Mouse (Mus musculus) B cell, adult 2 months (primary cell): Measurements from ENCODE around the gene Uba52.
"Not testable (repeated sequence)": the region's sequence is repeated elsewhere in the genome, so short reads cannot be mapped to it uniquely, and the experiment has no call there.

Source experiments
- DNase-seq, 2 experiments: peaks; one replicate each; pipeline ENCODE4 v3.0.0; 2022

The Uba52 gene

GRCm38 (mm10) chr8:70529741-70530161 is 19.1 kb upstream of the Uba52 start:
- DNase-seq = no peak

GRCm38 (mm10) chr8:70529299-70529698 is 18.7 kb upstream of the Uba52 start:
- DNase-seq = no peak

- peak in 1 of 2 experiments; percentile 15 for DNase-seq
Measured at GRCm38 (mm10) chr8:70528182-70528797, 17.7 kb upstream of the Uba52 start.

GRCm38 (mm10) chr8:70527512-70528181 is 17.0 kb upstream of the Uba52 start, which contains the start of the genes Fkbp8 and Kxd1:
Gene Fkbp8, plus strand, starts transcription at chr8:70527724.
Gene Kxd1, minus strand, starts transcription at chr8:70527956.
- DNase-seq = peak; percentile 96

GRCm38 (mm10) chr8:70527111-70527511 is 16.5 kb upstream of the Uba52 start:
- no peak for DNase-seq

GRCm38 (mm10) chr8:70522592-70523403 is 12.2 kb upstream of the Uba52 start:
- DNase-seq = peak; percentile 96

GRCm38 (mm10) chr8:70519606-70520005 is 9.0 kb upstream of the Uba52 start:
- DNase-seq = no peak

- no peak for DNase-seq
Measured at GRCm38 (mm10) chr8:70519043-70519442, 8.4 kb upstream of the Uba52 start.

GRCm38 (mm10) chr8:70517940-70518643 is 7.5 kb upstream of the Uba52 start:
- DNase-seq = no peak

GRCm38 (mm10) chr8:70513441-70513840 is 2.8 kb upstream of the Uba52 start:
- no peak for DNase-seq

GRCm38 (mm10) chr8:70512253-70512903 is 1.8 kb upstream of the Uba52 start:
- no peak for DNase-seq

GRCm38 (mm10) chr8:70511770-70512169 is 1.2 kb upstream of the Uba52 start:
- DNase-seq = no peak

- DNase-seq = not testable (repeated sequence)
Measured at GRCm38 (mm10) chr8:70511174-70511573, 573 bp upstream of the Uba52 start.

GRCm38 (mm10) chr8:70509281-70509952 is 1.2 kb downstream of the Uba52 start:
- DNase-seq = no peak

- no peak for DNase-seq
Measured at GRCm38 (mm10) chr8:70507027-70507393, 3.6 kb downstream of the Uba52 start.

- DNase-seq = peak; percentile 95 to 96
Measured at GRCm38 (mm10) chr8:70506328-70507026, 4.1 kb downstream of the Uba52 start, which contains the start of gene Rex1bd. Gene Rex1bd, minus strand, starts transcription at chr8:70506752.

- DNase-seq = no peak
Measured at GRCm38 (mm10) chr8:70505698-70506327, 4.8 kb downstream of the Uba52 start.

- peak; percentile 90 to 92 for DNase-seq
Measured at GRCm38 (mm10) chr8:70504851-70505250, 5.8 kb downstream of the Uba52 start.

- no peak for DNase-seq
Measured at GRCm38 (mm10) chr8:70504291-70504716, 6.3 kb downstream of the Uba52 start.

GRCm38 (mm10) chr8:70503062-70503750 is 7.4 kb downstream of the Uba52 start:
- DNase-seq = peak; percentile 73 to 76
